Mouse (Mus musculus): ENCODE measurements around the gene Fkbp10. TPM values are rescaled to one million over a fixed set of nuclear protein-coding genes. Genes with fewer than 3 reads are reported as not detected.
A peak's percentile ranks its signal among the peaks of the same experiment; 100 is the strongest.

Fkbp10 gene
- total and polyA plus RNA-seq, 3 experiments, result 0.55 TPM; not detected in 2

- Histone ChIP-seq H3K27me3 (ENCODE audit: insufficient read depth, low read length) (peaks cover 41% of the 10 kb centered on the region; the same call in 1 of the 2 replicates), H3K9me3 (replicated peaks) (0 out of 2 replicates have a peak, but pooled peaks cover 3% of the 10 kb centered on the region), H3K4me3 (ENCODE audit: low read depth, low read length) (no peak within 1 kb of the TSS), H3K36me3 (replicated peaks) (no peaks in the 10 kb centered on the region), H3K4me1 (ENCODE audit: insufficient read depth, low read depth, low read length) (no peaks in the 10 kb centered on the region; the same call in 1 of the 2 replicates)
- TF ChIP-seq TAL1 (conservative IDR thresholded peaks at IDR 0.05; ENCODE audit: low read depth, low read length) (no peak), CTCF (IDR thresholded peaks at IDR 0.05; ENCODE audit: low read depth, low read length) (no peak), GATA1 (IDR thresholded peaks at IDR 0.05; ENCODE audit: borderline replicate concordance, low read length) (no peak), GATA2 (IDR thresholded peaks at IDR 0.05; ENCODE audit: borderline replicate concordance, low read depth, low read length) (no peak), POLR2AphosphoS5 (IDR thresholded peaks at IDR 0.05; ENCODE audit: insufficient replicate concordance, low read depth, low read length) (no peak)
- ATAC-seq (ENCODE audit: extremely low read depth, insufficient number of reproducible peaks, low FRiP score, poor library complexity, severe bottlenecking), result no peak
- DNase-seq (ENCODE audit: low spot score), result no peak
These were observed 1.2 kb upstream of the Fkbp10 start, which contains the start of gene P3h4 for GRCm38 (mm10) chr11:100414021-100414913. Gene P3h4 (minus strand): TSS chr11:100414836.

GRCm38 (mm10) chr11:100421537-100421936 lies 6.0 kb downstream of the Fkbp10 start:
- Histone ChIP-seq H3K4me1 (ENCODE audit: insufficient read depth, low read depth, low read length) (peaks cover 9% of the 10 kb centered on the region), H3K36me3 (replicated peaks) (no peaks in the 10 kb centered on the region), H3K27me3 (ENCODE audit: insufficient read depth, low read length) (peaks cover 40% of the 10 kb centered on the region), H3K9me3 (replicated peaks) (no peaks in the 10 kb centered on the region), H3K4me3 (ENCODE audit: low read depth, low read length) (no peak overlapping the region)
- DNase-seq (ENCODE audit: low spot score) (no peak), ATAC-seq (ENCODE audit: extremely low read depth, insufficient number of reproducible peaks, low FRiP score, poor library complexity, severe bottlenecking) (no peak)
- TF ChIP-seq POLR2AphosphoS5 (IDR thresholded peaks at IDR 0.05; ENCODE audit: insufficient replicate concordance, low read depth, low read length), result no peak
- no peak for TF ChIP-seq CTCF (IDR thresholded peaks at IDR 0.05; ENCODE audit: low read depth, low read length)
- no peak for TF ChIP-seq GATA2 (IDR thresholded peaks at IDR 0.05; ENCODE audit: borderline replicate concordance, low read depth, low read length)
- no peak for TF ChIP-seq TAL1 (conservative IDR thresholded peaks at IDR 0.05; ENCODE audit: low read depth, low read length)
- TF ChIP-seq GATA1 (IDR thresholded peaks at IDR 0.05; ENCODE audit: borderline replicate concordance, low read length), result no peak

- Histone ChIP-seq H3K27me3 (ENCODE audit: insufficient read depth, low read length) (peaks cover 39% of the 10 kb centered on the region), H3K36me3 (replicated peaks) (peaks cover 5% of the 10 kb centered on the region), H3K4me3 (ENCODE audit: low read depth, low read length) (no peak overlapping the region), H3K4me1 (ENCODE audit: insufficient read depth, low read depth, low read length) (peaks cover 12% of the 10 kb centered on the region), H3K9me3 (replicated peaks) (no peaks in the 10 kb centered on the region)
- TF ChIP-seq TAL1 (conservative IDR thresholded peaks at IDR 0.05; ENCODE audit: low read depth, low read length), result no peak
- TF ChIP-seq CTCF (IDR thresholded peaks at IDR 0.05; ENCODE audit: low read depth, low read length), result no peak
- TF ChIP-seq GATA1 (IDR thresholded peaks at IDR 0.05; ENCODE audit: borderline replicate concordance, low read length), result no peak
- no peak for TF ChIP-seq POLR2AphosphoS5 (IDR thresholded peaks at IDR 0.05; ENCODE audit: insufficient replicate concordance, low read depth, low read length)
- no peak for TF ChIP-seq GATA2 (IDR thresholded peaks at IDR 0.05; ENCODE audit: borderline replicate concordance, low read depth, low read length)
- DNase-seq (ENCODE audit: low spot score) (no peak), ATAC-seq (ENCODE audit: extremely low read depth, insufficient number of reproducible peaks, low FRiP score, poor library complexity, severe bottlenecking) (no peak)
These were observed 8.3 kb downstream of the Fkbp10 start for GRCm38 (mm10) chr11:100423836-100424235.

GRCm38 (mm10) chr11:100425851-100426250 lies 10.4 kb downstream of the Fkbp10 start:
- H3K4me3 ChIP-seq (ENCODE audit: low read depth, low read length), result no peak overlapping the region
- DNase-seq (ENCODE audit: low spot score) (peak; percentile 85), ATAC-seq (ENCODE audit: extremely low read depth, insufficient number of reproducible peaks, low FRiP score, poor library complexity, severe bottlenecking) (peak; percentile 68)
- peaks cover 20% of the 10 kb centered on the region for H3K36me3 ChIP-seq (replicated peaks)
- peaks cover 37% of the 10 kb centered on the region for H3K27me3 ChIP-seq (ENCODE audit: insufficient read depth, low read length)
- no peak for TF ChIP-seq POLR2AphosphoS5 (IDR thresholded peaks at IDR 0.05; ENCODE audit: insufficient replicate concordance, low read depth, low read length)
- peak; percentile 83 for TF ChIP-seq CTCF (IDR thresholded peaks at IDR 0.05; ENCODE audit: low read depth, low read length)
- no peaks in the 10 kb centered on the region for H3K9me3 ChIP-seq (replicated peaks)
- peaks cover 12% of the 10 kb centered on the region for H3K4me1 ChIP-seq (ENCODE audit: insufficient read depth, low read depth, low read length)

GRCm38 (mm10) chr11:100426820-100427219 lies 11.3 kb downstream of the Fkbp10 start:
- Histone ChIP-seq H3K27me3 (ENCODE audit: insufficient read depth, low read length) (peaks cover 29% of the 10 kb centered on the region), H3K4me1 (ENCODE audit: insufficient read depth, low read depth, low read length) (peaks cover 12% of the 10 kb centered on the region), H3K36me3 (replicated peaks) (peaks cover 25% of the 10 kb centered on the region), H3K9me3 (replicated peaks) (no peaks in the 10 kb centered on the region), H3K4me3 (ENCODE audit: low read depth, low read length) (no peak overlapping the region)
- TF ChIP-seq GATA1 (IDR thresholded peaks at IDR 0.05; ENCODE audit: borderline replicate concordance, low read length), result no peak
- TF ChIP-seq TAL1 (conservative IDR thresholded peaks at IDR 0.05; ENCODE audit: low read depth, low read length), result no peak
- no peak for TF ChIP-seq GATA2 (IDR thresholded peaks at IDR 0.05; ENCODE audit: borderline replicate concordance, low read depth, low read length)
- no peak for TF ChIP-seq POLR2AphosphoS5 (IDR thresholded peaks at IDR 0.05; ENCODE audit: insufficient replicate concordance, low read depth, low read length)
- TF ChIP-seq CTCF (IDR thresholded peaks at IDR 0.05; ENCODE audit: low read depth, low read length), result no peak
- no peak for DNase-seq (ENCODE audit: low spot score)
- ATAC-seq (ENCODE audit: extremely low read depth, insufficient number of reproducible peaks, low FRiP score, poor library complexity, severe bottlenecking), result no peak

GRCm38 (mm10) chr11:100428612-100429199 lies 13.2 kb downstream of the Fkbp10 start:
- H3K9me3 ChIP-seq (replicated peaks), result no peaks in the 10 kb centered on the region
- DNase-seq (ENCODE audit: low spot score), result no peak
- no peak for TF ChIP-seq POLR2AphosphoS5 (IDR thresholded peaks at IDR 0.05; ENCODE audit: insufficient replicate concordance, low read depth, low read length)
- no peak for TF ChIP-seq GATA2 (IDR thresholded peaks at IDR 0.05; ENCODE audit: borderline replicate concordance, low read depth, low read length)
- TF ChIP-seq GATA1 (IDR thresholded peaks at IDR 0.05; ENCODE audit: borderline replicate concordance, low read length), result no peak
- TF ChIP-seq TAL1 (conservative IDR thresholded peaks at IDR 0.05; ENCODE audit: low read depth, low read length), result no peak
- no peak for TF ChIP-seq CTCF (IDR thresholded peaks at IDR 0.05; ENCODE audit: low read depth, low read length)
- H3K4me1 ChIP-seq (ENCODE audit: insufficient read depth, low read depth, low read length), result peaks cover 12% of the 10 kb centered on the region
- H3K36me3 ChIP-seq (replicated peaks), result peaks cover 39% of the 10 kb centered on the region
- H3K4me3 ChIP-seq (ENCODE audit: low read depth, low read length), result no peak overlapping the region
- peaks cover 16% of the 10 kb centered on the region; the same call in 1 of the 2 replicates for H3K27me3 ChIP-seq (ENCODE audit: insufficient read depth, low read length)
- no peak for ATAC-seq (ENCODE audit: extremely low read depth, insufficient number of reproducible peaks, low FRiP score, poor library complexity, severe bottlenecking)
